Mouse (Mus musculus) stomach, postnatal 0 days (tissue): ENCODE measurements around the gene Pou6f2. TPM values are rescaled to one million over a fixed set of nuclear protein-coding genes. Genes with fewer than 3 reads are reported as not detected.

Experiments
- ATAC-seq: fragments of 200-750 bp; cut with Nextera tagmentation; 2 replicates; pipeline ENCODE4 v1.8.0; 2017; ENCODE audit not compliant: low FRiP score, low TSS enrichment
- DNase-seq: peaks from one replicate; pipeline ENCODE4 v3.0.0-alpha.2; 2016; ENCODE audit warnings: low spot score
- H3K27ac ChIP-seq: fragments of 300-500 bp; sonication (generic); replicated peaks from 2 replicates; pipeline ENCODE4 v1.5.1; 2014; ENCODE audit warnings: mild to moderate bottlenecking, control low read depth
- H3K27me3 ChIP-seq: fragments of 300-500 bp; sonication (generic); 2 replicates; pipeline ENCODE4 v1.6.1; 2014; ENCODE audit warnings: low read length; ENCODE audit not compliant: control insufficient read depth, insufficient read depth
- H3K36me3 ChIP-seq: fragments of 300-500 bp; sonication (generic); 2 replicates; pipeline ENCODE4 v1.6.1; 2014; ENCODE audit warnings: low read length, mixed read lengths; ENCODE audit not compliant: control insufficient read depth, insufficient read depth
- H3K4me1 ChIP-seq: fragments of 300-500 bp; sonication (generic); replicated peaks from 2 replicates; pipeline ENCODE4 v1.6.1; 2014; ENCODE audit warnings: antibody characterized with exemption; ENCODE audit not compliant: control insufficient read depth, insufficient read depth
- H3K4me2 ChIP-seq: fragments of 300-500 bp; sonication (generic); replicated peaks from 2 replicates; pipeline ENCODE4 v1.6.1; 2014; ENCODE audit warnings: low read depth, mild to moderate bottlenecking, control low read depth, moderate library complexity
- H3K4me3 ChIP-seq: fragments of 300-500 bp; sonication (generic); 2 replicates; pipeline ENCODE4 v1.5.1; 2014; ENCODE audit warnings: low read depth, low read length, control low read depth
- H3K9ac ChIP-seq: fragments of 300-500 bp; sonication (generic); 2 replicates; pipeline ENCODE4 v1.6.1; 2014; ENCODE audit warnings: mild to moderate bottlenecking, low read length, control low read depth, mixed read lengths
- H3K9me3 ChIP-seq: fragments of 300-500 bp; sonication (generic); 2 replicates; pipeline ENCODE4 v1.6.1; 2016; ENCODE audit warnings: low read length; ENCODE audit not compliant: control insufficient read depth
- CTCF ChIP-seq: IDR thresholded peaks from 2 replicates; pipeline ENCODE4 v1.5.1; 2016; ENCODE audit warnings: antibody characterized with exemption, low read depth, mild to moderate bottlenecking, moderate library complexity
- EP300 ChIP-seq: optimal IDR thresholded peaks from 2 replicates; pipeline ENCODE3; 2016; ENCODE audit warnings: antibody characterized with exemption
- WGBS: fragments of 180-500 bp; shearing (Covaris S2); extraction: QIAGEN DNeasy Blood & Tissue Kit; methylation state at CpG from one replicate; pipeline ENCODE4 v1.1.7; 2014; 5-methylcytosine and 5-hydroxymethylcytosine counted together
- polyA plus RNA-seq: library from polyadenylated mRNA; unstranded; fragments of >200 nt; fragmentation: Nextera tagmentation; extraction: Ambion mirVana; gene quantifications from 2 replicates; pipeline ENCODE4 v1.2.1, GENCODE M21; 2015

Pou6f2 gene
- polyA plus RNA-seq, 1 experiment from 2014 or later: 0.05 TPM

GRCm38 (mm10) chr13:18282361-18282982 is 115.0 kb downstream of the Pou6f2 start:
- no peaks in the 10 kb centered on the region for H3K9me3 ChIP-seq
- ATAC-seq: no peak
- no peak for DNase-seq
- no peak for TF ChIP-seq CTCF
- TF ChIP-seq EP300: no peak
- H3K9ac ChIP-seq: no peak overlapping the region
- H3K27me3 ChIP-seq: no peaks in the 10 kb centered on the region
- H3K4me2 ChIP-seq: no peak overlapping the region
- no peaks in the 10 kb centered on the region for H3K4me1 ChIP-seq
- no peak overlapping the region for H3K27ac ChIP-seq
- H3K36me3 ChIP-seq: no peaks in the 10 kb centered on the region
- no peak overlapping the region for H3K4me3 ChIP-seq
- WGBS: 79% methylated on average over 5 of the region's 5 CpGs

DNA sequence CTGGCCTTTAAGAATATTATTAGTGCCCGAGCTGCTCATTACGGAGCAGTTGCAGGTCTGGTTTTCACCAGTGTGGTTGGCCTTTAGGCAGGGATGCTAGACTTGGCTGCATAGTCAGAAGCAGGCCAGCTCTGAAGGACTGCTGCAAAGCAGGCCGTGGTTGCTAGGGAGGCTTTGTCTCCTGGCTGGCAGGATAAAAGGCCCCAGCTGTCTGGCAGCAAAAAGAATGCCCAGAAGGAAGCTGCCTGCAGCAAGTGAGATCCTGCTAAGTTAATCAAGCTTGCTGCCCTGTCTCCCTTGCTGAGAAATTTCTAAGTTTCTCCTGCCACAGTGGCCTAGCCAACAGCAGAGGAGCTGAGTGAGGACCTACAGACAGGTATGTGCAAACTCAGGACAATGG is 116.4 kb downstream of the Pou6f2 start:
- ATAC-seq (no peak), DNase-seq (no peak)
- WGBS: 45% methylated on average over 3 of the region's 3 CpGs
- Histone ChIP-seq H3K36me3 (no peaks in the 10 kb centered on the region), H3K27ac (no peak overlapping the region), H3K4me3 (no peak overlapping the region), H3K27me3 (no peaks in the 10 kb centered on the region), H3K9ac (no peak overlapping the region), H3K9me3 (no peaks in the 10 kb centered on the region), H3K4me1 (no peaks in the 10 kb centered on the region), H3K4me2 (no peak overlapping the region)
- TF ChIP-seq CTCF (no peak), EP300 (no peak)

- no peak for TF ChIP-seq EP300
- no peak for TF ChIP-seq CTCF
Observed at GRCm38 (mm10) chr13:18253131-18253530, 144.4 kb downstream of the Pou6f2 start.

GRCm38 (mm10) chr13:18218566-18219234 is 178.8 kb downstream of the Pou6f2 start:
- 7% methylated on average over 22 of the region's 22 CpGs for WGBS
- 0 out of 2 replicates have a peak, but pooled peaks have one; percentile 57 for ATAC-seq
- 0 out of 2 replicates have a peak overlapping the region, but pooled peaks have one; percentile 15 for H3K4me2 ChIP-seq

More at GRCm38 (mm10) chr13:18253131-18253530, 144.4 kb downstream of the Pou6f2 start:
- no peak overlapping the region for H3K4me3 ChIP-seq
- 85% methylated on average over 3 of the region's 3 CpGs for WGBS
- H3K27ac ChIP-seq: no peak overlapping the region
- no peaks in the 10 kb centered on the region for H3K27me3 ChIP-seq
- ATAC-seq: no peak
- DNase-seq: no peak
- no peak overlapping the region for H3K9ac ChIP-seq
- no peaks in the 10 kb centered on the region for H3K9me3 ChIP-seq
- H3K4me2 ChIP-seq: no peak overlapping the region
- H3K36me3 ChIP-seq: no peaks in the 10 kb centered on the region
- H3K4me1 ChIP-seq: no peaks in the 10 kb centered on the region

DNA sequence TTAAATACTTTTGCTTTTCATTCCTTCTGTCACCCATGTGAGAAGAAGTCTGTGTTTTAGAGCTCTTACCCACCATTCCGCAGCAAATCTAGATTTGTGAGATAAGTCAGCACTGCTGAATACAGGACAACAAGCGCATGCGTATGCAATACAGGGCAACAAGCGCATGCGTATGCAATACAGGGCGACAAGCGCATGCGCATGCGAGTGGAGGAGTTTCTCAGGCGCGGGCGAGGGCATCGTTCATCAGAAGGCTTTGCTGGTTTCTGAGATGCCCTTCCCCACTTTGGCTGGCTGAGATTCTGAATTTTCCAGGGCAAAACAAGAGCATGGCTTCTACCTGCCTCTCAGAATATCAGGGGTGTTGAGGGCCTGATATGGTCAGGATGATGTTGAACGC is 186.2 kb downstream of the Pou6f2 start:
- ATAC-seq (no peak), DNase-seq (no peak)
- H3K9ac ChIP-seq: no peak overlapping the region
- no peaks in the 10 kb centered on the region for H3K27me3 ChIP-seq
- H3K4me2 ChIP-seq: no peak overlapping the region
- WGBS: 92% methylated on average over 14 of the region's 14 CpGs
- H3K27ac ChIP-seq: no peak overlapping the region
- no peak for TF ChIP-seq EP300
- no peak for TF ChIP-seq CTCF
- H3K9me3 ChIP-seq: no peaks in the 10 kb centered on the region
- no peak overlapping the region for H3K4me3 ChIP-seq
- no peaks in the 10 kb centered on the region for H3K36me3 ChIP-seq
- H3K4me1 ChIP-seq: no peaks in the 10 kb centered on the region

More at GRCm38 (mm10) chr13:18218566-18219234, 178.8 kb downstream of the Pou6f2 start:
- Histone ChIP-seq H3K4me1 (no peaks in the 10 kb centered on the region), H3K27me3 (no peaks in the 10 kb centered on the region), H3K27ac (no peak overlapping the region), H3K9ac (no peak overlapping the region), H3K4me3 (no peak overlapping the region), H3K36me3 (no peaks in the 10 kb centered on the region), H3K9me3 (no peaks in the 10 kb centered on the region)
- peak; percentile 54 for TF ChIP-seq CTCF
- no peak for TF ChIP-seq EP300
- DNase-seq: peak; percentile 46
